Mouse (Mus musculus) lung, embryonic 16.5 days (tissue): Measurements from ENCODE around the gene Ddost. TPM values are rescaled to one million over a fixed set of nuclear protein-coding genes. Genes with fewer than 3 reads are reported as not detected.
A peak's percentile ranks its signal among the peaks of the same experiment; 100 is the strongest.

Source experiments
- ATAC-seq: fragments of 200-750 bp; cut with Nextera tagmentation; 2 replicates; pipeline ENCODE4 v1.8.0; 2017; ENCODE audit warnings: low read depth, mild to moderate bottlenecking, moderate library complexity
- H3K27ac ChIP-seq: fragments of 300-500 bp; sonication (generic); 2 replicates; pipeline ENCODE4 v1.5.1; 2014; ENCODE audit warnings: mild to moderate bottlenecking, control low read depth, low read length
- H3K27me3 ChIP-seq: fragments of 300-500 bp; sonication (generic); 2 replicates; pipeline ENCODE4 v1.6.1; 2014; ENCODE audit warnings: low read depth, low read length, mixed read lengths; ENCODE audit not compliant: control insufficient read depth, insufficient read depth
- H3K36me3 ChIP-seq: fragments of 300-500 bp; sonication (generic); 2 replicates; pipeline ENCODE4 v1.6.1; 2014; ENCODE audit warnings: low read length; ENCODE audit not compliant: control insufficient read depth, insufficient read depth
- H3K4me1 ChIP-seq: fragments of 300-500 bp; sonication (generic); replicated peaks from 2 replicates; pipeline ENCODE4 v1.6.1; 2014; ENCODE audit warnings: low read length, mixed read lengths; ENCODE audit not compliant: control insufficient read depth, insufficient read depth
- H3K4me2 ChIP-seq: fragments of 300-500 bp; sonication (generic); 2 replicates; pipeline ENCODE4 v1.6.1; 2014; ENCODE audit warnings: low read depth, low read length, control low read depth
- H3K4me3 ChIP-seq: fragments of 300-500 bp; sonication (generic); 2 replicates; pipeline ENCODE4 v1.5.1; 2014; ENCODE audit warnings: mild to moderate bottlenecking, low read length, control low read depth
- H3K9ac ChIP-seq: fragments of 300-500 bp; sonication (generic); 2 replicates; pipeline ENCODE4 v1.6.1; 2014; ENCODE audit warnings: low read length, control low read depth
- H3K9me3 ChIP-seq: fragments of 300-500 bp; sonication (generic); 2 replicates; pipeline ENCODE4 v1.6.1; 2016; ENCODE audit warnings: low read length; ENCODE audit not compliant: control insufficient read depth
- WGBS: fragments of 180-500 bp; shearing (Covaris S2); extraction: QIAGEN DNeasy Blood & Tissue Kit; methylation state at CpG from one replicate; pipeline ENCODE4 v1.1.7; 2014; 5-methylcytosine and 5-hydroxymethylcytosine counted together
- microRNA-seq: library from miRNA; unstranded; fragments of <30 nt; microRNA quantifications from one replicate; pipeline ENCODE4, GENCODE M21; 2016
- polyA plus RNA-seq: library from polyadenylated mRNA; unstranded; fragments of >200 nt; fragmentation: Nextera tagmentation; extraction: Ambion mirVana; gene quantifications from 2 replicates; pipeline ENCODE4 v1.2.1, GENCODE M21; 2015

Gene Ddost
- polyA plus RNA-seq, 1 experiment from 2014 or later = 402 TPM

DNA sequence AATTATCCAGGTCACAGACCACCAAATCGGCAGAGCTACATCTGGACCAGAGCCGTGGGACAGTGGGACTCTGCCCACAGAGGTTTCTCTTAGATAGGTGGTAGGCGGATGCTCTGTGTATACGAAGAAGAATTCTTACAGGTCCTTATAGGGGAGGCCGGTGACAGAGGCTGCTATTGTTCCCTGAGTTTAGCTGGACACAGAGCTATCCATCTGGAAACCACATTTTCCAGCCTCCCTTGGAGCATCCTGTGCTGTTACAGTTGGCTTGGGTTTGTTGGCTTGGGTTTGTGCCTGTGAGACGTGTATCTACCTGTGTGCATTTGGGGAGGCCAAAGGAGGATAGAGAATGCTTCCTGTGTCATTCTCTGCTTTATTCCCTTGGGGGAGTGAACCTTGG lies 48.2 kb downstream of the Ddost start:
- Histone ChIP-seq H3K4me1 (no peaks in the 10 kb centered on the region), H3K4me2 (no peak overlapping the region), H3K27ac (no peak overlapping the region), H3K9me3 (no peaks in the 10 kb centered on the region), H3K27me3 (no peaks in the 10 kb centered on the region), H3K36me3 (no peaks in the 10 kb centered on the region), H3K9ac (no peak overlapping the region), H3K4me3 (no peak overlapping the region)
- no peak for ATAC-seq
- WGBS = 84% methylated on average over 6 of the region's 6 CpGs

DNA sequence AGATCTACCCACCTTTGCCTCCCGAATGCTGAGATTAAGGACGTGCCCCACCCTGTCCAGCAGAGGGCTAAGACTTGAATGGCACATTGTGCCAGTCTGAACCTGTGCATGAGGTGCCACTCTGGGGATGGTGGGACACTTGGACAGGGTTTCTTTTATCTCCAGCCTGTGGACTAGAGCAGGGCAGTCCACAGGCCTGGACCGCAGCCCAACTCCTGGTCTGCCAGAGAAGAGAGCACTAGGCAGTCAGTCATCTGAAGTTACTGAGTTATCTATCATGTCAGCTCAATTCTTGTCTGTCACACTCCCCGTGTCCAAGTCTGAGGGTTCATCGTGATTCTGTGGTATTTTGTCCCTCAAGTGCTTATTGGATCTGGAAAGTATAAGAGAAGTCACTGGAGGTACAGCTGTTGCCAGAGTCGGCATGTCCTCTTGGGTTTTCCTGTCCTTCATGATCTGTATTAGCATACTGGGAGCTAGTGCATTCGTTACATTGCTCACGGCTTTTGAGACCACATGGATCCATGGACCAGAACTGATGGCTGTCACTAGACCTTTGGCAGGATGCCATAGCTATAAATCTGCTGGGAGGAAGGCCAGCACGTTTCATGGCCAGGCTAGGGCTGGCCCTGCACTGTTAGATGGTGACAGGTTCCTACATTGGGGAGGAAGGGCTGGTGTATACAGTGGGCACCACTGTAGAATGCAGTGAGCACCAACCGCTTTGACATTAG lies 49.1 kb downstream of the Ddost start:
- 70% methylated on average over 10 of the region's 10 CpGs for WGBS
- no peak for ATAC-seq
- H3K4me1 ChIP-seq = no peaks in the 10 kb centered on the region
- no peaks in the 10 kb centered on the region for H3K9me3 ChIP-seq
- no peak overlapping the region for H3K4me3 ChIP-seq
- H3K4me2 ChIP-seq = no peak overlapping the region
- H3K27ac ChIP-seq = no peak overlapping the region
- no peaks in the 10 kb centered on the region for H3K27me3 ChIP-seq
- H3K36me3 ChIP-seq = no peaks in the 10 kb centered on the region
- no peak overlapping the region for H3K9ac ChIP-seq

DNA sequence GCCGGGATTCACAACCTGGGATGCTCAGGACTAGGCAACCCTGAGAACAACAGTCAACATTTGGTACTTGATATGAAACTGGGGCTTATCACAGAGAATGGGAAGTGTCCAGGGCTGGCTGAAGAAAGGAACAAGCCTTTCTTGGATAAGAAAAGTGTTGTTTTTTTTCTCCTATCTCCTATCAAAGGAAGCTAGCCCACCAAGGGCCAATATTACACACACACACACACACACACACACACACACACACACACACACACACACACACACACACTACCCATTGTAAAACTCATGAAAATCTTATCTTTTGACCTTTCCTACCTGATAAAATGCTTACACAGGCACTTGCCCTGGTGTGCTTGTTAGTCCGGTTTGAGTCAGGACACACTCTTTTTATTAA lies 51.0 kb downstream of the Ddost start:
- WGBS = 78% methylated on average over 2 of the region's 2 CpGs
- Histone ChIP-seq H3K9me3 (no peaks in the 10 kb centered on the region), H3K4me2 (no peak overlapping the region), H3K27ac (no peak overlapping the region), H3K9ac (no peak overlapping the region), H3K4me1 (no peaks in the 10 kb centered on the region), H3K36me3 (no peaks in the 10 kb centered on the region), H3K27me3 (no peaks in the 10 kb centered on the region), H3K4me3 (no peak overlapping the region)
- no peak for ATAC-seq

DNA sequence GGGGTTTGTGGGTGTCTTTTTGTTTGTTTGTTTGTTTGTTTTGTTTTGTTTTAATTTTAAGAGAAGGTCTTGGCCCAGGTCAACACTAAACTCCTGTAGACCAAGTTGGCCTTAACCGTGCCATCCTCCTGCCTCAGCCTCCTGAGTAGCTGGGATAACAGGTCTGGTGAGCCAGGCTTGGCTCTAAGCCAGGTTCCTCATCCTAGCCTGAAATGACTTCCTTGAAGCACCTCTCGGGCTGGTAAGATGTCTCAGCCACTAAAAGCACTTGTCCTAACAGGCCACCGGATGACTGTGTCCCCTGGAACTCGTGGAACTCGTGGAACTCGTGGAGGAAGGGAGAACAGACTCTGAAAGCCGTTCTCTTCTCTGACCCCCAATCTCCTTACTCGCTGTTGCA lies 51.6 kb downstream of the Ddost start:
- H3K27ac ChIP-seq = no peak overlapping the region
- no peak overlapping the region for H3K4me3 ChIP-seq
- no peaks in the 10 kb centered on the region for H3K27me3 ChIP-seq
- no peak for ATAC-seq
- no peak overlapping the region for H3K4me2 ChIP-seq
- no peaks in the 10 kb centered on the region for H3K36me3 ChIP-seq
- no peak overlapping the region for H3K9ac ChIP-seq
- no peaks in the 10 kb centered on the region for H3K9me3 ChIP-seq
- WGBS = 67% methylated on average over 8 of the region's 8 CpGs
- no peaks in the 10 kb centered on the region for H3K4me1 ChIP-seq

DNA sequence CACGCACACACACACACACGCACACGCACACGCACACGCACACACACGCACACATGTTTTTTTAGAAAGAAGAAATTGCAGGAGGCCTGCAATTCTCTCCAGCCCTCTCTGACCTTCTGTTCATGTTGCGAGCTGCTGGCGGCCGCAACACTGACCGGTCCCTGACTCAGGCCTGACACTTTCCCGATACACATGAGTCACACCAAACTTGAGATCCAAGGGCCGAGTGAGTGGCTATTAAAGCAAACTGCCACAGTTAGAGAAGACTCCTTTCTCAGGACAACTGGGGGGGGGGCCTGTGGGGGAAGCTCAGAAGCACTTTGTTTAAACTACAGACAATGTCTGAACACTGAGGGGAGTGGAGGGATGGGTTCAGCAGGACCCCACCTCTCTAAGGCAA lies 52.0 kb downstream of the Ddost start:
- no peak for ATAC-seq
- Histone ChIP-seq H3K9me3 (no peaks in the 10 kb centered on the region), H3K4me1 (no peaks in the 10 kb centered on the region), H3K36me3 (no peaks in the 10 kb centered on the region), H3K27me3 (no peaks in the 10 kb centered on the region), H3K4me2 (no peak overlapping the region), H3K9ac (no peak overlapping the region), H3K27ac (no peak overlapping the region), H3K4me3 (no peak overlapping the region)
- 84% methylated on average over 12 of the region's 12 CpGs for WGBS

DNA sequence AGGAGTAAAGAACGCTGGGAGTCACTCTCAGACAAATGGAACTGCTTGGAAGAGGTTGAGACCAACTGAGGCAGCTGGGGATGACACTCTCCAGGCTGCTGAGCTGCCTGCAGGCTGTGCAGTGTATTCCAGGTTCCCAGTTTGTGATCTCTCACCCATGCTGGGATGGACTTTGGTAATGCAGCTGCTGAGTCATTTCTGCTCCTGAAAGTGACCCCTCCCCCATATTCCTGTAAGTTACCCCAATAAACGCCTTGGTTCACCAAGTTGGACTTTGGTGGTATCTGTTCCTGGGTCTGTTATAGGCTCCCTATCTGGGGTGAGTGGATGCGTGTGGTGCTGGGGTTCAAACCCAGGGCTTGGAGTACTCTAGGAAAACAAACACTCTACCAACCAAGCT lies 53.6 kb downstream of the Ddost start:
- Histone ChIP-seq H3K4me2 (no peak overlapping the region), H3K27me3 (no peaks in the 10 kb centered on the region), H3K4me1 (no peaks in the 10 kb centered on the region), H3K9me3 (no peaks in the 10 kb centered on the region), H3K27ac (no peak overlapping the region), H3K36me3 (no peaks in the 10 kb centered on the region), H3K4me3 (no peak overlapping the region), H3K9ac (no peak overlapping the region)
- WGBS = 75% methylated on average over 3 of the region's 3 CpGs
- ATAC-seq = no peak

DNA sequence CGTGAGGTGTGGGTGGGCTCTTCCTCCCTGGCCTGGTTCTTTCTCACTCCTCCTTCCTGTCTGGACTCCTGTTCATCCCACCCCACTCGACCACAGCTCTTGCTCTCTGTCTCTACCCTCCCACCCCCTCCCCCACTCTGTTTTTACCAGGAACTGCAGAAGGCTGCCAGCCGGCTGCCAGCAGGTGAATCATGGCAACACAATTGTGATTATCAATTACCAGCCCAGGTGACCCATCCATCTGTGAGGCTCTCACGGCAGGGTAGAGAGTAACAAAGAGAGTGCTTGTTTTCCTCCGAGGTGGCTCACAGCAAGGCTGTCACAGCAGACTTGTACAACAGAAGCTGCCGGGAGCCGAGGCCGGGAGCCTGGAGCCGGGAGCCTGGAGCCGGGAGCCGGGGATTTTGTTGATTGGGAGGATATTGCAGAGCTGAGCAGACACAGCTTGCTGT lies 56.9 kb downstream of the Ddost start:
- H3K9me3 ChIP-seq = no peaks in the 10 kb centered on the region
- 17% methylated on average over 11 of the region's 11 CpGs for whole genome bisulfite sequencing
- no peak overlapping the region for H3K4me3 ChIP-seq
- ATAC-seq = no peak
- no peaks in the 10 kb centered on the region for H3K4me1 ChIP-seq
- H3K36me3 ChIP-seq = no peaks in the 10 kb centered on the region
- H3K27me3 ChIP-seq = no peaks in the 10 kb centered on the region
- H3K9ac ChIP-seq = no peak overlapping the region
- H3K4me2 ChIP-seq = no peak overlapping the region
- H3K27ac ChIP-seq = no peak overlapping the region

Small RNA genes within 50 kb of the gene (microRNA-seq; reads per million reads assigned to microRNA genes)
- gene Gm27646 (not detected), gene Mir7019 (2.0 reads per million, percentile 3 among the genes with 10 or more reads in this experiment)

Other genes starting within 250 kb of the Ddost start
- 140 and 166 TPM in 2 replicates for gene Hp1bp3, start 88.4 kb upstream of the Ddost start, polyA plus RNA-seq
- 0.20 and 0.25 TPM in 2 replicates for gene Sh2d5, start 54.3 kb upstream of the Ddost start, polyA plus RNA-seq
- 2.9 and 3.0 TPM in 2 replicates for gene Kif17, start 54.3 kb upstream of the Ddost start, polyA plus RNA-seq
- gene Pink1, start 21.6 kb downstream of the Ddost start, polyA plus RNA-seq = 44.1 and 49.4 TPM in 2 replicates
- gene Cda, start 63.3 kb downstream of the Ddost start, polyA plus RNA-seq = 19.8 and 22.8 TPM in 2 replicates
- gene Fam43b, start 91.8 kb downstream of the Ddost start, polyA plus RNA-seq = 0.09 TPM in 1 of 2 replicates, not detected in the other
- gene Mul1, start 129.9 kb downstream of the Ddost start, polyA plus RNA-seq = 16.8 and 18.2 TPM in 2 replicates
- gene Camk2n1, start 149.6 kb downstream of the Ddost start, polyA plus RNA-seq = 2.5 and 2.9 TPM in 2 replicates